Mouse (Mus musculus) intestine, embryonic 15.5 days (tissue): Measurements from ENCODE around the gene Swap70. TPM values are rescaled to one million over a fixed set of nuclear protein-coding genes. Genes with fewer than 3 reads are reported as not detected.

ENCODE experiments used
- ATAC-seq: fragments of 200-750 bp; cut with Nextera tagmentation; 2 replicates; pipeline ENCODE4 v1.8.0; 2017; ENCODE audit warnings: moderate TSS enrichment, moderate library complexity
- H3K27ac ChIP-seq: fragments of 300-500 bp; sonication (generic); 2 replicates; pipeline ENCODE4 v1.5.1; 2015; ENCODE audit warnings: mild to moderate bottlenecking, inconsistent platforms
- H3K27me3 ChIP-seq: fragments of 300-500 bp; sonication (generic); replicated peaks from 2 replicates; pipeline ENCODE4 v1.6.1; 2015; ENCODE audit warnings: inconsistent platforms
- H3K36me3 ChIP-seq: fragments of 300-500 bp; sonication (generic); 2 replicates; pipeline ENCODE4 v1.6.1; 2015; ENCODE audit warnings: inconsistent platforms
- H3K4me1 ChIP-seq: fragments of 300-500 bp; sonication (generic); replicated peaks from 2 replicates; pipeline ENCODE4 v1.6.1; 2015; ENCODE audit warnings: inconsistent platforms
- H3K4me2 ChIP-seq: fragments of 300-500 bp; sonication (generic); replicated peaks from 2 replicates; pipeline ENCODE4 v1.6.1; 2015; ENCODE audit warnings: mild to moderate bottlenecking, inconsistent platforms
- H3K4me3 ChIP-seq: fragments of 300-500 bp; sonication (generic); replicated peaks from 2 replicates; pipeline ENCODE4 v1.5.1; 2015; ENCODE audit warnings: inconsistent platforms
- H3K9ac ChIP-seq: fragments of 300-500 bp; sonication (generic); 2 replicates; pipeline ENCODE4 v1.6.1; 2015; ENCODE audit warnings: inconsistent platforms
- H3K9me3 ChIP-seq: fragments of 300-500 bp; sonication (generic); 2 replicates; pipeline ENCODE4 v1.6.1; 2016; ENCODE audit warnings: inconsistent platforms
- WGBS: fragments of 180-500 bp; shearing (Covaris S2); methylation state at CpG from one replicate; pipeline ENCODE4 v1.1.7; 2015; 5-methylcytosine and 5-hydroxymethylcytosine counted together
- polyA plus RNA-seq: library from polyadenylated mRNA; unstranded; fragments of >200 nt; fragmentation: Nextera tagmentation; extraction: Ambion mirVana; gene quantifications from 2 replicates; pipeline ENCODE4 v1.2.1, GENCODE M21; 2015

Swap70 gene
- polyA plus RNA-seq, 1 experiment from 2014 or later = 30.7 TPM

DNA sequence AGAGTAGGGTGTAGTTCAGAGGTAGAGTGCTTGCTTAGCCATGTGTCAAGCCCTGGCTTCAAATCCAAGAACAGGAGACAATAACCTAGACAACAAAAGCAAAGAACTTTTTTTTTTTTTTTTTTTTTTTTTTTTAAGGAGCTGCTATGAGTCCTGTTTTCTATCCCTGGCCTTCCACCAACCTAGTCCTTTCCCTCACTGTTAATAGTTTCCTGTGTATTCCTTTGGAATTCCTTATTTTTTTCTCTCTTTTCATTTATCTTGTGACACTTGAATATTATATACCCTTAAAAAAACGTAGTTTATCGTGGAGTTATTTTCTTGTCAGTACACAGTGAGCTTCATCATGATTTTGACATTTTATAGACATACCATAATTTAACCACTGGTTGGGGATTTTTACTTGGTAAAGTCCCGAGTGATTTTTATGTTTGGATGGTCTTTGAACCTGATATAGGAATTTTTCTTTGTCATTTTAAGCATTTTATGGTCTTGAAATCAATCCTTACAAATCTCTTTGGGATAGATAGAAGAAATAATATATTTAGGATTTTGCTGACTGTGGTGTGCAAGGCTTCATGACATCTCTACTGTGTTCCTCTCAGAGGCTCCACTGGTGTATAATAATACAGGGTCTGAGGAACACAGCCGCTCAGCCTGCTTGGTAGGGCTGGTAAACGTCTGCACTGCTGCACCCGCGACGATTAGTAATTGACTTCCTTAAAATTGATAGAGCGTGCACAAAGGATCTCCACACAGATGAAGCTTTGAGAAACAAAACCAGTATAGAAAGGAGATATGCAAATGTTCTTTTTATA is 20.2 kb downstream of the Swap70 start:
- no peak overlapping the region for H3K9ac ChIP-seq
- no peak overlapping the region for H3K4me3 ChIP-seq
- ATAC-seq = no peak
- 69% methylated on average over 9 of the region's 9 CpGs for WGBS
- H3K27me3 ChIP-seq = no peaks in the 10 kb centered on the region
- H3K4me2 ChIP-seq = no peak overlapping the region
- peaks cover 9% of the 10 kb centered on the region for H3K4me1 ChIP-seq
- H3K9me3 ChIP-seq = no peaks in the 10 kb centered on the region
- H3K27ac ChIP-seq = no peak overlapping the region
- H3K36me3 ChIP-seq = no peaks in the 10 kb centered on the region

DNA sequence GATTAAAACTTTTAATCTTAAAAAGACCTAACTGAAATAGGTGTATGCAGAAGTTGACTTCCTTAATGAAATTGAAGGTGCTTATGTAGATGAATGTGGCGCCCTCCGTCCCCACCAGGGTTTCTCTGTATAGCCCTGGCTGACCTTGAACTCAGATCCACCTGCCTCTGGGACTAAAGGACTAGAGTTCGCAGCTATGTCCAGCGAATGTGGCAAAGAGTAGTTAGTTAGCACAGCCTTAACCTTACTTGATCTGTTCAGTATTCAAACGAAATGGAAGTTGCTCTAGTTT is 20.7 kb downstream of the Swap70 start:
- 90% methylated on average over 5 of the region's 5 CpGs for WGBS
- no peak for ATAC-seq
- Histone ChIP-seq H3K4me2 (no peak overlapping the region), H3K9me3 (no peaks in the 10 kb centered on the region), H3K4me1 (peaks cover 9% of the 10 kb centered on the region), H3K36me3 (no peaks in the 10 kb centered on the region), H3K27me3 (no peaks in the 10 kb centered on the region), H3K9ac (no peak overlapping the region), H3K4me3 (no peak overlapping the region), H3K27ac (no peak overlapping the region)

- H3K4me2 ChIP-seq = no peak overlapping the region
- ATAC-seq = no peak
- H3K9ac ChIP-seq = no peak overlapping the region
- H3K27ac ChIP-seq = no peak overlapping the region
- 92% methylated on average over 9 of the region's 9 CpGs for WGBS
- no peaks in the 10 kb centered on the region for H3K9me3 ChIP-seq
- H3K27me3 ChIP-seq = no peaks in the 10 kb centered on the region
- no peaks in the 10 kb centered on the region for H3K4me1 ChIP-seq
- H3K36me3 ChIP-seq = no peaks in the 10 kb centered on the region
- H3K4me3 ChIP-seq = no peak overlapping the region
These were observed 23.6 kb downstream of the Swap70 start for GRCm38 (mm10) chr7:110245128-110245527.

- ATAC-seq = no peak
- no peaks in the 10 kb centered on the region for H3K9me3 ChIP-seq
These were observed 25.0 kb downstream of the Swap70 start for GRCm38 (mm10) chr7:110246526-110246925.

GRCm38 (mm10) chr7:110247801-110248200 is 26.3 kb downstream of the Swap70 start:
- Histone ChIP-seq H3K36me3 (0 out of 2 replicates have a peak, but pooled peaks cover under 1% of the 10 kb centered on the region), H3K27me3 (no peaks in the 10 kb centered on the region), H3K4me1 (no peaks in the 10 kb centered on the region), H3K4me2 (no peak overlapping the region), H3K9me3 (no peaks in the 10 kb centered on the region), H3K27ac (no peak overlapping the region), H3K9ac (no peak overlapping the region), H3K4me3 (no peak overlapping the region)
- no peak for ATAC-seq
- 94% methylated on average over 3 of the region's 3 CpGs for WGBS

More at GRCm38 (mm10) chr7:110246526-110246925, 25.0 kb downstream of the Swap70 start:
- H3K4me1 ChIP-seq = no peaks in the 10 kb centered on the region
- H3K4me3 ChIP-seq = no peak overlapping the region
- no peak overlapping the region for H3K9ac ChIP-seq
- no peaks in the 10 kb centered on the region for H3K27me3 ChIP-seq
- no peaks in the 10 kb centered on the region for H3K36me3 ChIP-seq
- H3K27ac ChIP-seq = no peak overlapping the region
- WGBS = 92% methylated on average over 9 of the region's 9 CpGs
- no peak overlapping the region for H3K4me2 ChIP-seq

DNA sequence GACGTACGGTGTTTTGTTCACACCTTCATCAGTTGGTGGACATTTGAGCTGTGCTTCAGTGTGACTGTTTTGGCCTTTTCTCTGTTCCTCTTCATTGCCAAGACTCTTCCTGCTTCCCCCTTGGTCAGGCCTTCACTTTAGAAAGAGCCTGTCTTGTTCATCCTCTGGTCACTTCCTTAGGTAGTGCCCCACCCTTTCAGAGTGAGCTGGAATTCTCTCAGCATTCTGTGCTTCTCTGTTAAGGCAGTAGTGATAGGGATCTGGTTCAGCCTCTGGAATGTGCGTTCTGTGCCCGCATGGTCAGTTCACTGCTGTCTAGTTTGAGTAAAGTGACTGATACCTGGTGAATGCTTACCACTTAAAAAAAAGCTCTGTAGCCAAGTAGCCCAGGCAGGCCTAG is 27.2 kb downstream of the Swap70 start:
- WGBS = 90% methylated on average over 4 of the region's 4 CpGs
- H3K36me3 ChIP-seq = 0 out of 2 replicates have a peak, but pooled peaks cover 4% of the 10 kb centered on the region
- H3K9me3 ChIP-seq = no peaks in the 10 kb centered on the region
- no peak overlapping the region for H3K9ac ChIP-seq
- H3K4me1 ChIP-seq = no peaks in the 10 kb centered on the region
- no peak overlapping the region for H3K27ac ChIP-seq
- H3K27me3 ChIP-seq = no peaks in the 10 kb centered on the region
- H3K4me3 ChIP-seq = no peak overlapping the region
- no peak overlapping the region for H3K4me2 ChIP-seq
- no peak for ATAC-seq

GRCm38 (mm10) chr7:110253861-110254260 is 32.4 kb downstream of the Swap70 start:
- Histone ChIP-seq H3K9ac (no peak overlapping the region), H3K4me3 (no peak overlapping the region), H3K27ac (no peak overlapping the region), H3K36me3 (0 out of 2 replicates have a peak, but pooled peaks cover 4% of the 10 kb centered on the region), H3K27me3 (no peaks in the 10 kb centered on the region), H3K4me2 (no peak overlapping the region), H3K9me3 (no peaks in the 10 kb centered on the region), H3K4me1 (peaks cover 12% of the 10 kb centered on the region; the same call in 1 of the 2 replicates)
- ATAC-seq = no peak
- 66% methylated on average over 2 of the region's 2 CpGs for WGBS

DNA sequence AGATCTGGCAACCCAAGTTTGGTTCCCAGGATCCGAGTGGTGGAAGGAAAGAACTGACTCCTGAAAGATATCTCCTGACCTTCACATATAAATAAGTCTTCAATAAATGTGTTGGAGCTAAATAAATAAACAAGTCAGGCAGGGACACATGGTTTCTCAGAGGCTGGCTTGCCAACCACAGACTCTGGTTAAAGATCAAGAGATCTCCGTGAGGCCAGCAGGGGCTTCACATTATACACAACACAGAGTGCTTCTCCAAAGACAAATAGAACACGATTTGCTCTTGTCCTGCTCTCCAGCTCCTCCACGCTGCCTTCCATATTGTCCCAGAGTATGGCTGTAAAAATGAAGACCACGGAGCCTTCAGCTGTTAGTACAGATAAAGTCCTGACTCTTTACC is 32.9 kb downstream of the Swap70 start:
- H3K4me2 ChIP-seq = no peak overlapping the region

GRCm38 (mm10) chr7:110257059-110257458 is 35.5 kb downstream of the Swap70 start:
- Histone ChIP-seq H3K27ac (0 out of 2 replicates have a peak overlapping the region, but pooled peaks have one; percentile 9), H3K4me1 (peaks cover 12% of the 10 kb centered on the region; the same call in 1 of the 2 replicates)
- 69% methylated on average over 2 of the region's 2 CpGs for WGBS

More for the DNA sequence above, 32.9 kb downstream of the Swap70 start:
- Histone ChIP-seq H3K4me3 (no peak overlapping the region), H3K27me3 (no peaks in the 10 kb centered on the region), H3K27ac (no peak overlapping the region), H3K9me3 (no peaks in the 10 kb centered on the region), H3K36me3 (0 out of 2 replicates have a peak, but pooled peaks cover 4% of the 10 kb centered on the region), H3K9ac (no peak overlapping the region), H3K4me1 (peaks cover 12% of the 10 kb centered on the region; the same call in 1 of the 2 replicates)
- WGBS = 61% methylated on average over 5 of the region's 5 CpGs
- ATAC-seq = no peak

DNA sequence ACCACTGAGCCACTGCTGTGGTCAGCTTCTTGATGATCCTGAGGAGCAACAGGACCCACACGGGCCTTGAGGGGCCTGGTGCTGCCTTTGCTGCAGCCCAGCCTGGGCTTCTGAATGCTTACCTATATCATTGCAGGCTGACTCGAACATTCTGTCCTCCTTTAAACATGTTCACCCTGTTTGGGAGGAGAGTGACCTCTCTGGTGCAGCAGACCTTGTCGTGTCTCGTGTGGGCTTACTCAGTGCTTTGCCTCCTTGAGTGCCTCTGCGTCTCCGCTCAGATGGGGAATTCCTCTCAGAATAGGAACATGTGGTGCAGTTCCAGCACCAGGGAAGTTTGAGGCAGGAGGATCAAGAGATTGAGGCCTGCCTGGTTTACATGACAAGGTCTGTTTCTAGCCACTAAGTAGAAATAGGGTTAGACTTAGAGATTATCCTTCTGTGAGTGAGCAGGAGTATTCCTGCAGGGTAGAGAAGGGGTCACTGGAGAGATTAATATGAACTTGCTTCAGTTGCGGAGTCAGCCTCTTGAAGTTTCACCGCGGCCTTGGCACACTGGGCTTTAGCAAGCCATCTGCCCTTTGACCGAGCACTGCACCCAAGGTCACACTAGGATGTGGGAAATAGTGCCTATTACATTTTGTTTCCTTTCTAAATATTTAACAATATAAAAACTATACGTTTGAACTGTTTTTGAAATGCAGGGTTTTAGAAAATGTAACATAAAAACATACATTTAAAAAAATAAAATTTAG is 36.9 kb downstream of the Swap70 start:
- ATAC-seq = no peak
- Histone ChIP-seq H3K9me3 (no peaks in the 10 kb centered on the region), H3K4me3 (no peak overlapping the region), H3K27me3 (no peaks in the 10 kb centered on the region), H3K9ac (no peak overlapping the region), H3K4me1 (peaks cover 12% of the 10 kb centered on the region; the same call in 1 of the 2 replicates), H3K36me3 (no peaks in the 10 kb centered on the region), H3K4me2 (no peak overlapping the region), H3K27ac (no peak overlapping the region)
- WGBS = 73% methylated on average over 11 of the region's 11 CpGs

More at GRCm38 (mm10) chr7:110257059-110257458, 35.5 kb downstream of the Swap70 start:
- H3K9me3 ChIP-seq = no peaks in the 10 kb centered on the region
- H3K36me3 ChIP-seq = 0 out of 2 replicates have a peak, but pooled peaks cover 4% of the 10 kb centered on the region
- no peak overlapping the region for H3K9ac ChIP-seq
- H3K4me3 ChIP-seq = no peak overlapping the region
- ATAC-seq = peak; percentile 59
- no peaks in the 10 kb centered on the region for H3K27me3 ChIP-seq
- H3K4me2 ChIP-seq = no peak overlapping the region

GRCm38 (mm10) chr7:110259966-110260711 is 38.6 kb downstream of the Swap70 start:
- H3K9me3 ChIP-seq = no peaks in the 10 kb centered on the region
- 0 out of 2 replicates have a peak overlapping the region, but pooled peaks have one; percentile 2 for H3K27ac ChIP-seq
- no peaks in the 10 kb centered on the region for H3K27me3 ChIP-seq
- peaks cover 12% of the 10 kb centered on the region; the same call in 1 of the 2 replicates for H3K4me1 ChIP-seq
- no peak overlapping the region for H3K9ac ChIP-seq
- no peaks in the 10 kb centered on the region for H3K36me3 ChIP-seq
- no peak overlapping the region for H3K4me2 ChIP-seq
- no peak overlapping the region for H3K4me3 ChIP-seq
- ATAC-seq = no peak
- 65% methylated on average over 4 of the region's 4 CpGs for WGBS

DNA sequence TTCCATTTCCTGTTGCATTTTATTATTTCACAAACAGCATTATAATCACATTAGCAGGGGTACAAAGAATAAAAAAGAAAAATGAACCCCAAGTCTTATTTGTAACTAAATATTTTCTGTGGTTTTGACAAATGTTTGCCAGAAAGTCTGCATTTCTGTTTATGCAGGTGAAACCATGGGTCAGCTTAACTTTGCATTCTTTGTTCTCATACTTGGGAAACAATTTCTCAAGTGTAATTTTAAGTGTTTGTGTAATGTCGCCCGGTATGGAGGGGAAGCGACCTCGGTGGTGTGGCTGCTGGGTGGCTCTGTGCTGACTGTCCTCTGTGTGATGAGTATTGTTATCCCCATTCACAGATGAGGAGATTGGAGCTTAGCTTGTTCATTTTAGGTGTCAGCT is 40.3 kb downstream of the Swap70 start:
- peaks cover 9% of the 10 kb centered on the region; the same call in 1 of the 2 replicates for H3K4me1 ChIP-seq
- no peaks in the 10 kb centered on the region for H3K36me3 ChIP-seq
- no peak overlapping the region for H3K9ac ChIP-seq
- H3K4me2 ChIP-seq = no peak overlapping the region
- no peak for ATAC-seq
- no peak overlapping the region for H3K27ac ChIP-seq
- no peak overlapping the region for H3K4me3 ChIP-seq
- WGBS = 62% methylated on average over 4 of the region's 4 CpGs
- H3K27me3 ChIP-seq = no peaks in the 10 kb centered on the region
- H3K9me3 ChIP-seq = no peaks in the 10 kb centered on the region
